Mouse (Mus musculus): ENCODE measurements around the gene H2-DMb2.

H2-DMb2 gene

GRCm38 (mm10) chr17:34137601-34138000 is 5.5 kb upstream of the H2-DMb2 start:
- no peak for DNase-seq

GRCm38 (mm10) chr17:34138655-34139054 is 4.5 kb upstream of the H2-DMb2 start:
- DNase-seq, result no peak

GRCm38 (mm10) chr17:34139416-34139815 is 3.7 kb upstream of the H2-DMb2 start:
- no peak for DNase-seq

GRCm38 (mm10) chr17:34140240-34140639 is 2.9 kb upstream of the H2-DMb2 start:
- DNase-seq, result no peak

- no peak for DNase-seq
These were observed 1.7 kb upstream of the H2-DMb2 start for GRCm38 (mm10) chr17:34141448-34141847.

- no peak for DNase-seq
These were observed 574 bp upstream of the H2-DMb2 start for GRCm38 (mm10) chr17:34142456-34143010.

- no peak for DNase-seq
These were observed 354 bp downstream of the H2-DMb2 start for GRCm38 (mm10) chr17:34143461-34143860.

GRCm38 (mm10) chr17:34144221-34144620 is 1.1 kb downstream of the H2-DMb2 start:
- peak; percentile 52 to 62 for DNase-seq

GRCm38 (mm10) chr17:34144960-34145371 is 1.9 kb downstream of the H2-DMb2 start:
- DNase-seq, result peak; percentile 88 to 92

- peak; percentile 76 to 78 for DNase-seq
These were observed 9.8 kb downstream of the H2-DMb2 start, which contains the start of gene H2-DMb1 for GRCm38 (mm10) chr17:34152923-34153322. TSS of gene H2-DMb1 (plus strand) at chr17:34153072.

- peak in 1 of 2 experiments; percentile 14 for DNase-seq
These were observed 12.4 kb downstream of the H2-DMb2 start for GRCm38 (mm10) chr17:34155534-34155933.

- DNase-seq, result peak; percentile 61
These were observed 21.2 kb downstream of the H2-DMb2 start for GRCm38 (mm10) chr17:34164202-34164895.

- peak; percentile 70 to 73 for DNase-seq
These were observed 22.1 kb downstream of the H2-DMb2 start for GRCm38 (mm10) chr17:34165033-34165730.

GRCm38 (mm10) chr17:34169279-34169678 is 26.2 kb downstream of the H2-DMb2 start:
- DNase-seq, result peak; percentile 68 to 72

- no peak for DNase-seq
These were observed 27.4 kb downstream of the H2-DMb2 start for GRCm38 (mm10) chr17:34170487-34170876.

- DNase-seq, result peak; percentile 92 to 93
These were observed 27.9 kb downstream of the H2-DMb2 start for GRCm38 (mm10) chr17:34170877-34171498.

GRCm38 (mm10) chr17:34172528-34172927 is 29.4 kb downstream of the H2-DMb2 start:
- DNase-seq, result no peak

GRCm38 (mm10) chr17:34174075-34174474 is 31.0 kb downstream of the H2-DMb2 start:
- DNase-seq, result peak; percentile 61 to 64

- peak; percentile 62 to 69 for DNase-seq
These were observed 34.1 kb downstream of the H2-DMb2 start for GRCm38 (mm10) chr17:34177179-34177578.

- no peak for DNase-seq
These were observed 35.9 kb downstream of the H2-DMb2 start for GRCm38 (mm10) chr17:34179019-34179418.

- DNase-seq, result no peak
These were observed 37.1 kb downstream of the H2-DMb2 start for GRCm38 (mm10) chr17:34179913-34180859.

GRCm38 (mm10) chr17:34183564-34184219 is 40.6 kb downstream of the H2-DMb2 start:
- no peak for DNase-seq

All from B cell, adult 2 months (primary cell).